Mouse (Mus musculus) adrenal gland, adult 2 months (tissue): ENCODE results near the gene Tex35. TPM values are rescaled to one million over a fixed set of nuclear protein-coding genes. Genes with fewer than 3 reads are reported as not detected.

ENCODE experiments used
- DNase-seq: peaks from one replicate; pipeline ENCODE4 v3.0.0; 2021
- polyA plus RNA-seq: library from polyadenylated mRNA; depleted of rRNA; stranded (reverse); fragments of >200 nt; gene quantifications from 2 replicates; pipeline ENCODE4 v1.2.3, GENCODE M21; 2012; rRNA removed
- total RNA-seq, 2 experiments: library from RNA; stranded (reverse); gene quantifications; 2 replicates each; pipeline ENCODE4 v1.2.3; 2021

The Tex35 gene
- total and polyA plus RNA-seq, 3 experiments = not detected

DNA sequence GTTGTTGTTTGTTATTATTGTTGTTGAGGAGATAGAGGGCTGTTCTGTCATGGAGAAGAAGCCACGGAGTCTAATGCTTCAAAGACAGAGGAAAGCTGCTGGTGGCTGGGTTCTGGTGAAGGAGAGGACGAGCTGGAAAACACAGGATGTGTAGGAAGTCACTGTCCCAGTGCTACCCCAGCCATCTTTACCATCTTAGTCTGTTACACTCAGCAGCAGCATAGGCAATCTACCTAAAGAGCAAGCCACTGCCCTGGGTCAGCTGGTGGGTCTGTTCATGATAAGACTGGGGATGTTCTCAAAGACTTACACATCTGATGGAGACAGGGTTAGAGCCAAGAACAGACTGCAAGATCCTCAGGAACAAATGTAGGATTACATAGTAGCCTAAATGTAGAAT, 58.6 kb downstream of the Tex35 start:
- no peak for DNase-seq

Other genes with a start within 250 kb of the Tex35 start
- gene Ralgps2, start 169.1 kb downstream of the Tex35 start, total RNA-seq = 10 to 100 TPM; 18.9 to 24.7 TPM
- gene Ralgps2, start 169.1 kb downstream of the Tex35 start, polyA plus RNA-seq = 4.6 and 5.1 TPM in 2 replicates